Mouse (Mus musculus) right cerebral cortex, postnatal 10 days (tissue): ENCODE data around the gene Txn1.

ENCODE experiments used
- DNase-seq, 2 experiments: peaks; one replicate each; pipeline ENCODE4 v3.0.0; 2021; ENCODE audit warnings: low spot score in 2 of 2

Gene Txn1

GRCm38 (mm10) chr4:57956029-57956960, at the start of gene Txn1:
Gene Txn1 (minus strand): TSS chr4:57956411.
- peak; percentile 95 to 96 for DNase-seq

- no peak for DNase-seq
Observed at GRCm38 (mm10) chr4:58003501-58003900, 47.3 kb upstream of the Txn1 start.

- DNase-seq, result no peak
Observed at GRCm38 (mm10) chr4:57991425-57991824, 35.2 kb upstream of the Txn1 start.

- no peak for DNase-seq
Observed at GRCm38 (mm10) chr4:57974400-57975117, 18.3 kb upstream of the Txn1 start.

GRCm38 (mm10) chr4:57973592-57974268, 17.5 kb upstream of the Txn1 start:
- no peak for DNase-seq

GRCm38 (mm10) chr4:57970285-57970684, 14.1 kb upstream of the Txn1 start:
- DNase-seq, result no peak

- DNase-seq, result no peak
Observed at GRCm38 (mm10) chr4:57967195-57967594, 11.0 kb upstream of the Txn1 start.

GRCm38 (mm10) chr4:57965516-57965915, 9.3 kb upstream of the Txn1 start:
- no peak for DNase-seq

- DNase-seq, result no peak
Observed at GRCm38 (mm10) chr4:57964143-57964542, 7.9 kb upstream of the Txn1 start.

GRCm38 (mm10) chr4:57959056-57959455, 2.8 kb upstream of the Txn1 start:
- DNase-seq, result no peak

- DNase-seq, result no peak
Observed at GRCm38 (mm10) chr4:57958098-57958497, 1.9 kb upstream of the Txn1 start.

GRCm38 (mm10) chr4:57957200-57958085, 1.2 kb upstream of the Txn1 start:
- DNase-seq, result no peak

- peak; percentile 70 to 72 for DNase-seq
Observed at GRCm38 (mm10) chr4:57955544-57955958, 660 bp downstream of the Txn1 start.

- DNase-seq, result no peak
Observed at GRCm38 (mm10) chr4:57954991-57955390, 1.2 kb downstream of the Txn1 start.

- no peak for DNase-seq
Observed at GRCm38 (mm10) chr4:57954580-57954979, 1.6 kb downstream of the Txn1 start.

GRCm38 (mm10) chr4:57953796-57954195, 2.4 kb downstream of the Txn1 start:
- no peak for DNase-seq

GRCm38 (mm10) chr4:57952891-57953290, 3.3 kb downstream of the Txn1 start:
- DNase-seq, result no peak

GRCm38 (mm10) chr4:57952416-57952815, 3.8 kb downstream of the Txn1 start:
- no peak for DNase-seq

- no peak for DNase-seq
Observed at GRCm38 (mm10) chr4:57949866-57950265, 6.3 kb downstream of the Txn1 start.

- DNase-seq, result no peak
Observed at GRCm38 (mm10) chr4:57947476-57947875, 8.7 kb downstream of the Txn1 start.

GRCm38 (mm10) chr4:57947036-57947435, 9.2 kb downstream of the Txn1 start:
- no peak for DNase-seq
